Mouse (Mus musculus) c-Kit-positive CD71-negative TER-119-negative erythroid progenitor cells, embryonic 14.5 days (primary cell): ENCODE results near the gene Dst.

ENCODE experiments used
- DNase-seq: peaks from one replicate; pipeline ENCODE4 v3.0.0-alpha.2; 2013; ENCODE audit warnings: low read depth

Gene Dst

DNA sequence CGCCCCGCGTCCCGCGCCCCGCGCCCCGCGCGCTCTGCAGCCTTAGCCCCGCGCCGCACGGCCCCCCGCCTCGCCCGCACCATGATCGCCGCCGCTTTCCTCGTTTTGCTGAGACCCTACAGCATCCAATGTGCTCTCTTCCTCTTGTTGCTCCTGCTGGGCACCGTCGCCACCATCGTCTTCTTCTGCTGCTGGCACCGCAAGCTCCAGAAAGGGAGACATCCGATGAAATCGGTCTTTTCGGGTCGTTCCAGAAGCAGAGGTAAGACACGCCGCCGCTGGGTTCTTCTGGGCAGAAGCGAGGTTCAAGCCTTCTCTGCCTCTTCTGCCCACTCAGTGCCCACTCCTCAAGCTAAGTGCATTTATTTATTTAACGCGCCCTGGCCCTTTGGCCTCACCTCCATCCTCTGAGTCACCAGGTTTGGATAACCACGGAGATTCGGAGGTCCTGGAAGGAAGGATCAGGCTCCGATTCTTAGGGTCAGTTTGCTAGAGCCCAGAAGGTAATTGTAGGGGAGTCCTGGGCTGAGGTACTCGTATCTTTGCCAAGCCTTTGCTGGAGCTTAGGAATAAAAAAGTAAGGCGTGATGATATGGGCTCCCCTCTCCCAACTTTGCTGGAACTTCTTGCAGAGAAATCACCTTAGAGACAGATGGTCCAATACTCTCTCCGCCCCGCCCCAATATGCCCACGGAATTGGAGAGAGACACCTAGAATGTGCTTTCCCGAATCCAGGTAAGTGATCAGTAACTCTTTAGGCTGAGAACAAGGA, at the start of gene Dst:
TSS of gene Dst (plus strand) at position 35 of the 772 bp plus-strand sequence.
- DNase-seq: no peak

DNA sequence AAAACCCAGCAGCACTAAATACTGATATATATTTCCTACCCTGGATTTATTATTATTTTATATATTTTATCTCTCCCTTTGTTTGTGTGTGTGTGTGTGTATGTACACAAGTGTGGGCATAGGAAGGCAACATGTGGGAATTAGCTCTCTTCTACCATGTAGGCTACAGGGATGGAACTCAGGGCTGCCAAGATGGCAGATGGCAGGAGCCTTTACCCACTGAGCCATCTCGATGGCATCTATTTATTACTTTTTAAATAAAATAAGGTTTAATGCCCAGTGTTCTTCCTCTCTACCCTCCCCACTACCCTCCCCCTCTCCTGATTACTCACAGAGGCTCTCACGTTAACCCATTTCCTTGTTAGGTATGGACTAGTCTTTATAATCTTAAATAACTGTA, 39.0 kb upstream of the Dst start:
- DNase-seq: no peak

DNA sequence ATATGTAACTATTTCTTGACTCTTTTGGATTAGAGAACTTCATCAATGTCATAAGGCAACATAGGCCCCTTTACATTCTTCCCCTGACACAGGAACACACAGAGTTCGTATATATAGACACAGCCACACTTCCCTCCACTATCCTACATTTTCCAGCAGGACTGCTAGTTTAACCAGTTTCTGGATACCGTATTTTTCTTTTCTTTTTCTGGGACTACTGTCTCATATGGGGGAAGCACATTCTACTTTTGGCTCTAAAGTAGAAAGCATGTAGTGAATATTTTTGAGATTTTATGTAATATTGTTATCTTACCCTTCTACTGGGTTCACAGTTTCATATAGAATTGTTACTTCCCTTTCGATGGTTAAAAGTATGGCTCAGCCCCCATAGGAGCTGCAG, 38.6 kb upstream of the Dst start:
- DNase-seq: no peak

DNA sequence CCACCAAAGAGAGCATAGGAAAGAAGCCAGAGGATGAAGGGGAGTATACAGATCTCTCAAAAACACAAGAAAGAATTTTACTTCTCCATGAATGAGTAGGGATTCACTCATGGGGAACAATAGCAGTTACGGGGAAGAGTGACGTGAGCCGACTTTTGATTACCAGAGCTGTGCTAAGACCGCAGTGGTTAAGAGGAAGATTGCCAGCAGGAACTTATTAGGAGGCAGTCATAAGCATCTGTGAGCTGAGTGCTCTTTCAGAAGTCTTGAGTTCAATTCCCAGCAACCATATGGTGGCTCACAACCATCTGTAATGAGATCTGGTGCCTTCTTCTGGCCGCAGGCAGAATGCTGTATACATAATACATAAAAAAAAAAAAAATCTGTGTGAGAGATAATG, 34.5 kb upstream of the Dst start:
- DNase-seq: no peak

DNA sequence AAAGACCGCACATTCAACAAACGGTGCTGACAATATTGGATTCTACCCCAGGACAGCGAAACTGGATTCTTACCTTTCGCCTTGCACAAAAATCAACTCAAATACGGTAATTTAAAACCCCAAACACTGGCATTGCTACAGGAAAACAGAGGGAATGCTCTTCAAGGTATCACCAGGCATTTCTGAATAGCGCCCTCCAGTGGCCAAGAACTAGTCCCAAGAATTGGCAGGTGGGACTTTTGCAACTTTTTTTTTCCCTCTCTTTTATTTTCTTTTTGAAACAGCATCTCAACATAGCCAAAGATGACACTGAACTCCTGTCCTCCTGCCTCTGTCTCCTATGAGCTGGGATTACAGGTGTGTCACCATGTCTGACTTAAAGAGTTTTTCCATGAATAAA, 32.3 kb upstream of the Dst start:
- DNase-seq: peak; percentile 28

DNA sequence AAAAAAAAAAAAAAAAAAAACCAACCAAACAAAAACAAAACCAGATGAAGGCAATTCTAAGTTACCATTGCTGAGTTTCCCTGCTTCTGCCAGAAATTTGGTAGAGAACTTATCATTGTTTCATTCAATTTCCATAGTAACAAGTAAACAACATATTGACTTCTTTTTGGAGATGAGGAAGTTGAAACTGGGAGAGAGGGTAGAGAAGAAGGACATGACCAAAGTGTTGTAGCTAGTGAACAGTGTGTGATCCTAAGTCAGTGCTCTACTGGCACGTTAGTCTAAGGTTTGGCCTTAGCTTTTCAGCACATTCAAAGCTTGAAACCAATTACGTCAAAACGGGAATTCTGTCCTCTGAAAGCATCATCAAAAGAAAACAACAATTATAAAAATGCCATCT, 31.6 kb upstream of the Dst start:
- DNase-seq: no peak

DNA sequence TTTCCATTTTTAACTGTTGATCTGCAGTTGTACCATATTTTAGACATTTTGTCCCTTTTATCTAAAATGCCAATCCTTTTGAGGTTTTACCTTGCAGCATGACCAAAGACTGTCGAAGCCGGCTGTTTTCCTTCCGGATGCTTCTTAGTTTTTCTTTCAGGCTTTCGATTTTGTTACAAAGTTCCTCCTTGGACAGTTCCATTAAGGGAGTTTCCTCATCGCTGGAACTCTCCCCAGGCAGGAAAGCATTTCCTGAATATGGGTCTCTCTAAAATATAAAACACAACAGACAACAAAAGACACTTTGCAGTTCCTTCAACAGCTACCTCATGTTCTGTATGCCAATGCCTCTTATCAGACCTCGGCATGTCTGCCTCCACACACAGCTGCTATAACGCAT, 29.9 kb upstream of the Dst start:
- DNase-seq: no peak

DNA sequence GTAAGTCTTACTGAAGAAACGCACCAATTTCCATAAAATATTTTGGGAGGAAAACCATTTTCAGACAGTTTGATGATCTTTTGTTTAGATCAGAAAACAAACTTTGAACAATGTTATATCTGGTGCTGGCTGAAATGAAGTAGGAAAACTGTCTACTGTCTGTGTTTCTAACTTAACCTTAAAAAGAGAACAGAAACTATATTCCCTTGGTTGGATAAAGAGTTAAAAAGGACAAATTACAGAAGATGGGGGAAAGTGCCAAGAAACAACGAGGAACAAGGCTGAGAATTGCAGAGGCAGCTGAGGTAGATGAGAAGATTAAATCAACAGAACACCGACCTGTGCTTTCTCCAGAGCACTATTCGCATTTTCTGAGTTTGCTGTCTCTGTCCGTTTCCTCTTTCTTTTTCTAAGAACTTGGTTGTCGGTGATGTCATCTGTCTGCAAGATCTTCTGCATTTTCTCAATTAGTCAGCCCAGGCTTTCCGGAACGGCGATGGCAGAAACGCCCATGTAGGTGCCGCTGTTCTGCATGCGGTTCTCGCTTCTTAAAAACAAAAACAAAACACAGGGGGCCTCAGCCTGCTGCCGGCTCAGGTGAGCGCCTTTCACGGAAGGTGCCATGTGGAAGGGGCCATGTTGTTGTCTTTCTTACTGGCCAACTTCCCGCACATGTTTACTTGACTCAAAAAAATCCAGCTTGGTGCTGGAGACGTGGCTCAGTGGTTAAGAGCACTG, 24.8 kb upstream of the Dst start:
- peak; percentile 58 for DNase-seq

DNA sequence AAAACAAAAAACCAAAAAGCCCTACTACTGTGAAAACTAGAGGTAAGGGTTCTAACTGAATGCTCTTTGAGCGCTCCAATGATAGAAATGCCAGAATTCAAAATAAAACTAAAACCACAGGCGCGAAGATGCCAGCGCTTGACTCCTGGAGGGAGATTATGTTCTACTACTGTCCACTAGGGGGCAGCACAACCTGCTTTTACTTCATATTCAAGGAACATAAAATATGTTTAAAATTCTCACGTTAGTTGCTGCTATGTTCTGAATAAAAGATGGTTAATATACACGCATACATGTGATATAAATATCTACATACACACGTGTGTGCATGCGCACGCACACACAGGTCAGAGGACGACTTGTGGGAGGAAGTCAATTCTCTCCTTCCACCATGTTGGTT, 15.2 kb upstream of the Dst start:
- no peak for DNase-seq

DNA sequence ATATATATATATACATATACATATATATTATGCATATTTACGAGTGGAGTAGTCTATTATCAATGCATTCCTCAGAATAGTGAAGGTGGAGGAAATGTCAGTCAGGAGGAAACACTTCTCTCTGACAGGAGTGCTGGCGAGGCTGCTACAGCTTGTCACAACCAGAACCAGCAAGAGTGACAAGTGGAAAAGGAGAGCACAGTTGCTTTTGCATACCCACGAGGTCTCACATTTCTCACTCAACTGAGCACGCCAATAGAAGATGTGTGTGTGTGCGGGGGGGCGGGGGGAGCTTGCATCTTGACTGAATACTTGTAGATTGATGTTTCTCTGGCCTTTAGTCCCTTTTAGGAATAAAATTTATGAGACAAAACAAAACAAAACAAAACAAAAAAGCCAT, 11.9 kb upstream of the Dst start:
- no peak for DNase-seq

DNA sequence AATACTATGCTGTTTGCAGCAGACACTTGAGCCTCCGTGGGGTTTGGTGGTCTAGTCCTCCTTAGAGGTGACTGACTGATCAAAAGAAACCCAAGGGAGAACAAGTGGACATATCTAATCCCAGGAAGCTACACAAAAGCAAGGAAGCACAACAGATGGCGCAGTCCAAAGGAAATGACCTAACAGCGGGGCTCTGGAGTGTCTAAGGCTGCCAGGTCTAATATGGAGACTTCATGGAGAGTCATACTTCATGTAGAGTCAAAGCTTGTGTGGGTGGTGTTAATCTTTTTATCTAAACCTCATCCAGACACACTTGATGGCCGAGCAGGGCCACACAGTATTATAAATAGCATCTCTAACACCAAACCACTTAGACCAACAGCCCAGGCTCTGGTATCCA, 11.4 kb upstream of the Dst start:
- no peak for DNase-seq

DNA sequence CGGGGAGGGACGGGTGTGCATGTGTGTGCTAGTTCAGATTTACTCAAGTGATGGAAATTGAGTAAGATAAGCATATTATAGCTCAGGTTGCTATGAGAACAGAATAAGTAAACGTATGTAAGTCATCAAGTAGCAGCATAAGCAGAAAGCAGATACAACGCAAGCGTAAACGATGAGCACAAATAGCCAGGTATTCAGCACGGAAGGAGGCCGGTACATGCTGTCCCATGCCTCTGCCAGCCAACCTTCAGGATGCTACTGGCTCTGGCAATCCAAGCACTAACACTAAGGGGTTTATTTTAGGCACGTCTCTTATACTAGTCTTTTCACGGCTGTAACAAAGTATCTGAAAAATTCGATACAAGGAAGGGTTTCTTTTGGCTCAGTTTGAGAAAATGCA, 10.6 kb upstream of the Dst start:
- no peak for DNase-seq

DNA sequence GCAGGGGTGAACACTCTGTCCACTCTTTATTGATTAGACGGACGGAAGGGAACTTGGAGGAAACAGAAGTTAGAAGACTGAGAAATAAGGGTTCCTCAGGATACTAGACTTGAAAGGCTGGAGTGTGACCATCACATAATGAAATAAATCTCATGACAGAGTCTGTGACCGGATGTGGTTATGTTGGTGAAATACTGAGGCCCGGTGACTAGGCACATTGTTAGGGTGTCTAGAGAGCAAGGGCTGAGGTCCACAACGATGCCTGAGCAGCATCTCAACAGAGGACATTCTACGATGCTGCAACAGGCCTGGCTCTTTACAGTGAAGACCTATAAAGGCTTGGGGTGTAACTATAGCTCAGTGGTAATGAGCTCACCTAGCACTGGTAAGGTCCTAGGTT, 9.7 kb upstream of the Dst start:
- no peak for DNase-seq

DNA sequence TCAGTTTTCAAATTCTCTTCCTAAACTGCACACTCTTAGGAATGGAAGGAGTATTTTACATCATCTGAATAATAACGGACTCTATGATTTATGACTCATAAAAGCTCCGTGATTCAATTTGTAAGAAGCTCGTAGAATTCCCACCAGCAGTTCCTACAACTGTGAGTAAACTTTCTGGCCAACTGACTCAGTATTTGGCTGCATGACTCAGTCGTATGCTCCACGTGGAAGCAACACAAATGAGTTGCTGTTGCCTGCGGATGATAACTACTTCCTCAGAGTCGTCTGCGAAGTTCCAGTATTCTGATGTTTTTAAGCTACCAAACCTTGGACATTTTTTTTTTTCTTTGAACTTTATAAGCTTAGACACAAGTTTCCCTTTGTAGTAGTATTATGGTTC, 7.8 kb upstream of the Dst start:
- DNase-seq: no peak

DNA sequence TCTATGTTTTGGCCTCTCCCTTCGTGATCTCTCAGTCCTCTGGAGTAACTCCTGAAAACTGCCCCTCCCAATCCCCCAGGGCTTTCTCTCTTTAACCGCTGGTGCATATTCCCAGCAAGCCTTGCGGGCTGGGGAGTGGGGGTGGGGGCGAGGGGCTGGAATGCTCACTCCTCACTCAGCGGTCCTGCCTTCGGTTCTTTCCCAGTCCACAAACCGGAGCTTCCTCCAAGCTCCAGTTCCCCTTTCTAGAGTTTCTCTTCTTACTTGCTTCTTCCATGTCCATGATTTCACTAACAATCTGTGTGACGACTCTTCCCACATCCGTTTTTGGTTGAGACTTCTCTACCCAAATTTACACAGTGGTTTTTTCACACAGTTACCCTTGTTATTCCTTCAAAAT, 4.4 kb upstream of the Dst start:
- DNase-seq: no peak

DNA sequence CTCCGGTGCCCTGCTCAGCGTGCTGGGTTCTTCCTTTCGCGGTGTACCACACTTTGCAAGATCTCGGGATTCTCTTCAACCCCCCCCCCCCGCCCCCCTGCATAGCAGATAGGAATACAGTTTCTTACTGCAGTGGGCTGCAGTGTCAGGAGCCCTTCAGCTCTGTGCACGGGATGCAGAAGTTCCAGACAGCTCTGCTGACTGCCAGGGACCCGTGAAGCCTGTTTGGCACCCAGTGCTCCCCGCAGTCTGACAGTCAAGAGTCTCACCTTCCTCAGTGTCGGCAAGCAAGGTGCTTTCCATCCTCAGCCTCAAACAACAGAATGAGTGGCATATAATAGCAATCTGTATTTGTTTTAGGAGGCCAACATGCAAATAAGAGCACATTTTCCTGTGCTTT, 1.8 kb upstream of the Dst start:
- no peak for DNase-seq

DNA sequence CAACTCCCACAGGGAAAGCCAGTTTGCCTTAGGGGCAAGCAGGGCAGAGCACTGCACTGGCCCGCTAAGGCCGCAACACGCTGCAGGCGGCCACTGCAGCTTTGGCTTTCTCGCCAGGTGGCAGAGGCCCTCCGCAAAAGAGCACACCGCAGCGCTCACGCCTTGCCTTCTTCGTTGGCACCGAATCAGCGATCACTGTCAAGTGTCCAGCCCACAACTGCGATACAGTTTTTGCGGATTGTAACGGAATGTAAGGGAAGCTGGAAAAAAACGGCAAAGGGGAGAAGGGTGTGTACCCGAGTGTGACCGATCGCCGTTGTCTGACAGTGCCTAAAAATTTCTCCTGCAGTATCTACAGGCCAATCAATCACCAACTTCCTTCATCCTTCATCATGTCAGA, 1.1 kb upstream of the Dst start:
- no peak for DNase-seq

DNA sequence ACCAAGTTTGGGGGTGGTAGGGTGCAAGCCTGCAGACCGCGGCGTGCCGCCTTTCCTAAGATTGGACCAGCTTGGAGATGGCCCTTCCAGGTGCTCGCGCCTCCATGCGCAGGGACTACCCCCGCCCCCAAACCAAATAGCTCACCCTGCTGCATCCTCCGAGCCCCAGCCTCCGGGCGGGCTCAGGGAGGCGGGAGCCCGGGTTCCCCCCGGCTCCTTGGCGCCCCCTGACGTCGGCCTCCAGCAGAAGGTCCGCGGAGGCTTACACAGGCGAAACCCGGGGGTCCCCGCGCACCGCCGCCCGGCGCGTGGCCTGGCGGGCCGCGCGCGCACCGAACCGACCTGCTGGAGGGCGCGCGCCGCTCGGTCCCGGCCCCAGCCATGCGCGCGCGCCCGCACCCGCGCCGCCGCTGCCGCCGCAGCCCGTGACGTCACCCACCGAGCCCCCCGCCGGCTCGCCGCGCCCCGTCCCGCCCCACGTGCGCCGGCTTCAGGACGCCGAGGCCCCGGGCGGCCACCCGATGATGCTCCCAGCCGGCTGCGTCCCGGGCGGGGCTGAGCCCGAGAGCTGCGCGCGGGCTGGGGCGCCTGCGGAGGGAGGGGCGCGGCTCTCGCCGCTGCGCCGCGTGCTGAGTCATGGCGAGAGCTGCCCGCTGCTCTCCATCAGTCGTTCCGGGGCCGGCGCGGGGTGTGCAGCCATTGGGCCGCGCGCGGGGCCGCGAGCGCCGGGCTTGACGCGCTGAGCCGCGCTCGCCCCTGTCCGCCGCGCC, 419 bp upstream of the Dst start, which contains the start of gene Bend6:
TSS of gene Bend6 (minus strand) at position 396 of the 770 bp plus-strand sequence.
- no peak for DNase-seq

DNA sequence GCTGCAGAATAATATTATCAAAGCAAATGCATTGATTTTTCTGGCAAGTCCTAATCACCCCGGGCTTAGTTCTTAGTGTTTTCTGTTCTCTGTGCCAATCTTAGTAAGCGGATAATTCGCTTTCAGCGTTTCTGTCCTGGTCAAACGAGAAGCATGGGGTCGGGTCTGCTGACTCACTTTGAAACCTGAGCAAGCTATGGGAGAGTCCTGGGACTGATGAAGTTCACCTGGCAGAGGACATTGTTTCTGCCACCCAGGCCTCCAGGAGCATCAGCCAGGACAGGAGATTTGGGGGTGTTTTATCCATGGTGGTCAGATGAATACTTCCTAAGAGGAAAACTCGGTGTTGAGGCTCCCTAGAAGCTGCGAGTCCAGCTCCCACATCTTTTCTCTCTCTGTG, 3.6 kb downstream of the Dst start:
- DNase-seq: no peak

DNA sequence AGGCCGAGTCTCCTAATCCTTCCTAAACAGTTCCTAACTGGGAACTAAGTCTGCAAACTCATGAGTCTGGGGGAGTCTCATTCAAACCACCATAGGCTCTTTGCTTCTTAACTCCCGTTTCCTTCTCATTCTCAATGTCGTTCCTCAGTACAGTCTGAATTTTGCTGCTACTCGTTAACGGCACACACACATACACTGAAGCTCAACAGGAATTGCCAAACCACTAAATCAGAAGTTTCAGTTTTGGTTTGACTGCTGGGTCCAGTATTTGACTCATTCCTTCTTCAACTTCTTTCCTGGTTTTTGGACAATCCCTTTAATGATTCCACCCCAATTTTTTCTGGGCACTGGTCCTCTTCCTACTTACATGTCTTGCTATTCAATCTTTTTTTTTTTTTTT, 8.5 kb downstream of the Dst start:
- no peak for DNase-seq

DNA sequence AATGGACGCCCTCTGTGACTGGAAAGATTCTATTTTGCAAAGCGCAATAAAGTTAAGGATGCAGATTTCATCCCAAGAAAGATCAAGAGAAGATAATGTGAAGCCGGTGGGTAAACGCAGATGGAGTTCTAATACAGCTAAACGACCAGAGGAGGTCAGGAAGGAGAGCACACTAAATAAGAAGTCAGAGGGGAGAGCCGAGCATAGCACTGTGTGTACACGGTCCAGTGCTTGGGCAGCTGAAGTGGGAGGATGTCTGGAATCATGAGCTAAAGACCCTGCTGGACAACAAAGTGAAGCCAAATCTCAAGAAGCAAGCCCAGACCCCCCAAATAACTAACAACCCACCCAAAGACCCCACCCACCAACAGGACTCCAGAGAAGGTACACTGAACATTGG, 14.9 kb downstream of the Dst start:
- no peak for DNase-seq

DNA sequence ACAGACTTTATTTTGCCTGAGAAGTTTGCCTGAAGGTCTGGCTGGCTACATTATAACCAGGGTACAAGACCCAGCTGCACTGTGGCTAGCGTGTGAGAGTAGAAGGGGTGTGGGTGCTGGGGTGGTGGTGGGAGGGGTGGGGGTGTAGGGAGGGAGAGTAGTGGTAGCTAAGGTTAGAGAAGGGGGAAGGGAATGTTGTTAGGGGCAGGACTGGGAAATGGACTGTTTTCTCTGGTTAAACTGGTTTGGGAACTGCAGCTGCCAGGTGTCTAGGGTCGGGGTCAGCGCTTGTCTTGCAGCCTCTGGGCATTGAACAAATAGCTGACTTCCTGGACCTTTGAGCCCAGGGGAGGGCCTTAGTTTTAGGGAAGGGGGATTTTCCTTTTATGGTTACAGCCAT, 17.3 kb downstream of the Dst start:
- no peak for DNase-seq

DNA sequence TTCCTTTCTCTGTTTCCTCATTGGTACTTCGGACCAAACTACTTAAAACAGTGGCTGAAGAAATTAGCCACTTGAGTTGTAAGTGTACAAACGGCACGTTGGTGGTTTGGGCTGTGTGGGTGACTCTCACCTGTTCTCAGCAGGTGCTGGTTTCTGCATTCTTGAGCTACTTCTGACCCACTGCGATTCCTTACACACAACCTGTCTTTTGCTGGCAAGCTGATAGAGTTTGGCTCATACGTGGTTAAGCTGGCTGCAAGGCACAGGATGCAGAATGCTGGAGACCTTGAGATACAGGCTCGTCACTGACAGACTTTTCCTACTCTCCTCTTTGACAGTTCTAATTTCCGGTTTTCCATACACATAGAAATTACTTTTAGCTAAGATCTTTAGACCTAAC, 19.4 kb downstream of the Dst start:
- DNase-seq: no peak
